ENCODE assay signal across 18 mouse cellular contexts in genomic region chr1:164451346-164451745, GRCm38 (mm10). TPM values are rescaled to one million over a fixed set of nuclear protein-coding genes. Genes with fewer than 3 reads are reported as not detected.
DNase-seq lines count a peak whose midpoint lies in the region; ATAC-seq and TF ChIP-seq lines count a peak whose summit lies in the region.
"Had no signal": no experiment of that assay in that cellular context is flagged by ENCODE, and none has a peak within 500 bp of the region (broad histone marks: within the 10 kb centered on the region; RNA-seq: fewer than 3 reads in every experiment).

No protein-coding gene starts in this region.

- WGBS in heart, embryonic 12.5 days, result 58% methylated on average over 5 of the region's 5 CpGs
- WGBS in kidney, postnatal 0 days, result 65% methylated on average over 5 of the region's 5 CpGs
- 92% methylated on average over 5 of the region's 5 CpGs for WGBS in forebrain, embryonic 14.5 days

- no peak for ATAC-seq in heart, embryonic 12.5 days (ENCODE audit: insufficient number of reproducible peaks, low FRiP score)
- no peak for ATAC-seq in kidney, postnatal 0 days (replicated peaks; ENCODE audit: low FRiP score, low read depth)
- ATAC-seq in forebrain, embryonic 14.5 days, result no peak
- ATAC-seq: forebrain, embryonic 13.5 days had no signal

- H3K27me3 ChIP-seq in heart, embryonic 12.5 days (replicated peaks), result no peaks in the 10 kb centered on the region
- H3K27me3 ChIP-seq in kidney, postnatal 0 days (ENCODE audit: insufficient read depth, low read length), result no peaks in the 10 kb centered on the region
- no peaks in the 10 kb centered on the region for H3K27me3 ChIP-seq in forebrain, embryonic 14.5 days (replicated peaks; ENCODE audit: control insufficient read depth, insufficient read depth, low read length)

- H3K36me3 ChIP-seq in heart, embryonic 12.5 days, result peaks cover 67% of the 10 kb centered on the region
- H3K36me3 ChIP-seq in kidney, postnatal 0 days (ENCODE audit: insufficient read depth, low read length), result no peaks in the 10 kb centered on the region; the same call in 1 of the 2 replicates
- H3K36me3 ChIP-seq in forebrain, embryonic 14.5 days (ENCODE audit: control insufficient read depth, insufficient read depth, low read length), result peaks cover 21% of the 10 kb centered on the region
- H3K36me3 ChIP-seq: limb, embryonic 15.5 days had no signal

- H3K4me3 ChIP-seq in heart, embryonic 12.5 days, result no peak overlapping the region
- no peak overlapping the region for H3K4me3 ChIP-seq in kidney, postnatal 0 days (replicated peaks; ENCODE audit: low read depth, low read length)
- H3K4me3 ChIP-seq in forebrain, embryonic 14.5 days (ENCODE audit: low read depth, low read length), result no peak overlapping the region
- H3K4me3 ChIP-seq: forebrain, embryonic 13.5 days; intestine, embryonic 15.5 days; limb, embryonic 15.5 days had no signal

- no peak overlapping the region for H3K4me2 ChIP-seq in heart, embryonic 12.5 days
- no peak overlapping the region for H3K4me2 ChIP-seq in kidney, postnatal 0 days (ENCODE audit: low read length)
- H3K4me2 ChIP-seq in forebrain, embryonic 14.5 days (ENCODE audit: low read length), result no peak overlapping the region
- H3K4me2 ChIP-seq: forebrain, embryonic 13.5 days; hindbrain, embryonic 14.5 days; intestine, embryonic 15.5 days; limb, embryonic 15.5 days had no signal

- peak overlapping the region; percentile 63 for H3K27ac ChIP-seq in heart, embryonic 12.5 days (ENCODE audit: poor library complexity, severe bottlenecking)
- peak overlapping the region; percentile 27; the same call in 1 of the 2 replicates for H3K27ac ChIP-seq in kidney, postnatal 0 days
- no peak overlapping the region for H3K27ac ChIP-seq in forebrain, embryonic 14.5 days (ENCODE audit: low read depth, low read length)
- H3K27ac ChIP-seq: forebrain, embryonic 13.5 days; hindbrain, embryonic 14.5 days; intestine, embryonic 15.5 days; limb, embryonic 15.5 days had no signal

- H3K9ac ChIP-seq in heart, embryonic 12.5 days, result no peak overlapping the region
- H3K9ac ChIP-seq in kidney, postnatal 0 days (ENCODE audit: low read depth, low read length), result no peak overlapping the region
- H3K9ac ChIP-seq in forebrain, embryonic 14.5 days (ENCODE audit: low read length), result no peak overlapping the region
- H3K9ac ChIP-seq: forebrain, embryonic 13.5 days; hindbrain, embryonic 14.5 days; intestine, embryonic 15.5 days; limb, embryonic 15.5 days had no signal

- no peak for TF ChIP-seq CTCF in kidney, postnatal 0 days (IDR thresholded peaks at IDR 0.05; ENCODE audit: low read depth)

- H3K4me1 ChIP-seq in heart, embryonic 12.5 days (replicated peaks), result peaks cover 61% of the 10 kb centered on the region
- no peaks in the 10 kb centered on the region for H3K4me1 ChIP-seq in kidney, postnatal 0 days (replicated peaks; ENCODE audit: insufficient read depth, low read length)
- peaks cover 8% of the 10 kb centered on the region for H3K4me1 ChIP-seq in forebrain, embryonic 14.5 days (ENCODE audit: control insufficient read depth, insufficient read depth, low read length)

- DNase-seq in heart, adult 9 months (ENCODE audit: low spot score in 2 of 2), result no peak
- no peak for DNase-seq in kidney, postnatal 0 days (ENCODE audit: low spot score)
- DNase-seq in kidney, adult 8-10 months, result no peak
- DNase-seq in adrenal gland, postnatal 36 days, result peak; percentile 37 to 39
- DNase-seq in forebrain, embryonic 14.5 days (ENCODE audit: low spot score), result no peak
- no peak for DNase-seq in spleen, postnatal 10 days (ENCODE audit: low spot score in 2 of 2)
- DNase-seq: cerebellum, adult 11-12 months; cerebellum, postnatal 25 days; kidney, postnatal 25 days; lung, postnatal 10 days; midbrain, embryonic 14.5 days; right cerebral cortex, adult 18-20 months; spleen, adult 18-20 months had no signal

- no peaks in the 10 kb centered on the region for H3K9me3 ChIP-seq in heart, embryonic 12.5 days (replicated peaks)
- H3K9me3 ChIP-seq in kidney, postnatal 0 days (replicated peaks; ENCODE audit: low read length), result no peaks in the 10 kb centered on the region
- no peaks in the 10 kb centered on the region for H3K9me3 ChIP-seq in forebrain, embryonic 14.5 days (replicated peaks; ENCODE audit: control insufficient read depth, low read length)
- H3K9me3 ChIP-seq: forebrain, embryonic 13.5 days; intestine, embryonic 15.5 days; limb, embryonic 15.5 days had no signal

RNA-seq across cellular contexts. Expression of gene Atp1b1, which starts 6.8 kb away (rescaled TPM):
- polyA plus RNA-seq in heart, embryonic 12.5 days (2016; fragmentation: Nextera tagmentation; extraction: Ambion mirVana), result 413 and 416 TPM in 2 replicates
- 720 and 731 TPM in 2 replicates for polyA plus RNA-seq in kidney, postnatal 0 days (2015; fragmentation: Nextera tagmentation; extraction: Ambion mirVana)
- total RNA-seq in adrenal gland, postnatal 36 days (2021), result 10 to 100 TPM; 47.1 to 67.0 TPM
- 52.5 and 75.3 TPM in 2 replicates for polyA plus RNA-seq in forebrain, embryonic 14.5 days (2014; fragmentation: Nextera tagmentation; extraction: Ambion mirVana)

Comparison
In these comparisons a context has a peak if more than half of its experiments do, and no peak if none do; other contexts are left out.
1. DNase-seq: peak in adrenal gland, postnatal 36 days (2 of 2); none in heart, adult 9 months (0 of 2), kidney, postnatal 0 days (single experiment), kidney, adult 8-10 months (0 of 2), forebrain, embryonic 14.5 days (single experiment) and spleen, postnatal 10 days (0 of 2).